Mouse (Mus musculus) thymus, adult 2 months (tissue): Measurements from ENCODE around the gene Gls. TPM values are rescaled to one million over a fixed set of nuclear protein-coding genes. Genes with fewer than 3 reads are reported as not detected.

ENCODE experiments used
- DNase-seq: peaks from one replicate; pipeline ENCODE4 v3.0.0; 2021
- H3K27ac ChIP-seq: fragments of 200-500 bp; 2 replicates; pipeline ENCODE4 v1.5.1; 2012; ENCODE audit warnings: low read length, control low read depth; ENCODE audit not compliant: control insufficient read depth, insufficient read depth
- H3K27me3 ChIP-seq: fragments of 200-500 bp; 2 replicates; pipeline ENCODE4 v1.6.1; 2012; ENCODE audit warnings: mild to moderate bottlenecking, low read length, moderate library complexity, mixed read lengths; ENCODE audit not compliant: control insufficient read depth, insufficient read depth
- H3K36me3 ChIP-seq: fragments of 200-500 bp; 2 replicates; pipeline ENCODE4 v1.6.1; 2012; ENCODE audit warnings: mild to moderate bottlenecking, low read length, moderate library complexity; ENCODE audit not compliant: control insufficient read depth, insufficient read depth
- H3K4me1 ChIP-seq: fragments of 200-500 bp; replicated peaks from 2 replicates; pipeline ENCODE4 v1.6.1; 2012; ENCODE audit warnings: low read length; ENCODE audit not compliant: control insufficient read depth, insufficient read depth
- H3K4me3 ChIP-seq: fragments of 200-500 bp; 2 replicates; pipeline ENCODE4 v1.5.1; 2012; ENCODE audit warnings: mild to moderate bottlenecking, low read length, control low read depth, moderate library complexity; ENCODE audit not compliant: control insufficient read depth, insufficient read depth
- CTCF ChIP-seq: fragments of 200-500 bp; IDR thresholded peaks from 2 replicates; pipeline ENCODE4 v1.5.1; 2012; ENCODE audit warnings: mild to moderate bottlenecking, control low read depth, low read length, moderate library complexity, borderline replicate concordance; ENCODE audit not compliant: control insufficient read depth, poor library complexity, insufficient read depth; ENCODE audit errors: extremely low read depth
- POLR2A ChIP-seq: fragments of 200-500 bp; IDR thresholded peaks from 2 replicates; pipeline ENCODE4 v1.6.1; 2012; ENCODE audit warnings: mild to moderate bottlenecking, low read length, control low read depth, moderate library complexity; ENCODE audit not compliant: control insufficient read depth, poor library complexity, insufficient read depth; ENCODE audit errors: extremely low read depth
- WGBS: fragments of 180-500 bp; shearing (Covaris S2); methylation state at CpG from one replicate; pipeline ENCODE4 v1.1.7; 2018; 5-methylcytosine and 5-hydroxymethylcytosine counted together
- polyA plus RNA-seq: library from polyadenylated mRNA; depleted of rRNA; stranded (reverse); fragments of >200 nt; gene quantifications from 2 replicates; pipeline ENCODE4 v1.2.3, GENCODE M21; 2012

The Gls gene
- polyA plus RNA-seq, 1 experiment = 26.0 TPM

- Histone ChIP-seq H3K4me1 (no peaks in the 10 kb centered on the region), H3K27me3 (no peaks in the 10 kb centered on the region), H3K36me3 (no peaks in the 10 kb centered on the region), H3K4me3 (no peak overlapping the region), H3K27ac (no peak overlapping the region)
- 90% methylated on average over 2 of the region's 2 CpGs for WGBS
- no peak for DNase-seq
- TF ChIP-seq POLR2A (no peak), CTCF (no peak)
Observed at GRCm38 (mm10) chr1:52252447-52252846, 19.4 kb upstream of the Gls start.

DNA sequence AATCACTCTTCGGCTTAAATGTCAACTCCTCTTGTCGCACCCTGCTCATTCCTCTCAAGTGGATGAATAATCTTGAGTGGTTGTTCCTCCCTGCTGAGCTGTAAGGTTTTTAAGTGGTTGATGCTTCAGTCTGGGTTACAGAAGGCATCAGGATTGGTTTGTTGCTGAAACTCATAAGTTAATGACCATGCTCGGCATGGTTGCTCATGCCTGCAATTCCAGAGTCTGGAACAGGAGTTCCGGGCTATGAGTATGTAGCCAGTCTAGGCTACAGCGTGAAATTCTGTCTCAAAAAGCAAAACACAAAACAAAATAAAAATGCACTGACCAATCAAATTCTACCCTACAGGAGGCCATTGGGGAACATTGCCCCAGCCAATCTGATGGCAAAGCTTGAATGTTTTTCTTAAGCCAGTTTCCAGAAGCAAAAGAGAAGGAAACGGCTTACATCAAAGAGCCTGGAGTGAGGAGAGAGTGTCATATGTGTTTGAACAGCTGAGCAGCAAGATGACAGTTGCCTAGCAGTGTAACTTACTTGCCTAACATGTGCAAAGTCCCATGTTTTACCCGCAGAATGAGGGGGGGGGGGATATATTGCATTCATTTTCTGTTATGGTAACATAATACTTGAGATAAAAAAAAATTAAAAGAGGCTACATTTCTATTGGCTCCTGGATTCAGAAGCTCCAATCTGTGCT, 18.2 kb upstream of the Gls start:
- Histone ChIP-seq H3K4me3 (no peak overlapping the region), H3K27ac (no peak overlapping the region), H3K27me3 (no peaks in the 10 kb centered on the region), H3K36me3 (no peaks in the 10 kb centered on the region), H3K4me1 (no peaks in the 10 kb centered on the region)
- 82% methylated on average over 7 of the region's 7 CpGs for WGBS
- TF ChIP-seq POLR2A (no peak), CTCF (no peak)
- DNase-seq = no peak

GRCm38 (mm10) chr1:52248899-52249556, 16.0 kb upstream of the Gls start:
- 95% methylated on average over 3 of the region's 3 CpGs for WGBS
- Histone ChIP-seq H3K4me1 (no peaks in the 10 kb centered on the region), H3K27ac (no peak overlapping the region), H3K4me3 (no peak overlapping the region), H3K27me3 (no peaks in the 10 kb centered on the region), H3K36me3 (no peaks in the 10 kb centered on the region)
- no peak for DNase-seq
- TF ChIP-seq CTCF (no peak), POLR2A (no peak)

GRCm38 (mm10) chr1:52242270-52242669, 9.2 kb upstream of the Gls start:
- Histone ChIP-seq H3K27ac (no peak overlapping the region), H3K27me3 (no peaks in the 10 kb centered on the region), H3K4me3 (no peak overlapping the region), H3K4me1 (no peaks in the 10 kb centered on the region), H3K36me3 (no peaks in the 10 kb centered on the region)
- TF ChIP-seq POLR2A (no peak), CTCF (no peak)
- 94% methylated on average over 3 of the region's 3 CpGs for WGBS
- no peak for DNase-seq

DNA sequence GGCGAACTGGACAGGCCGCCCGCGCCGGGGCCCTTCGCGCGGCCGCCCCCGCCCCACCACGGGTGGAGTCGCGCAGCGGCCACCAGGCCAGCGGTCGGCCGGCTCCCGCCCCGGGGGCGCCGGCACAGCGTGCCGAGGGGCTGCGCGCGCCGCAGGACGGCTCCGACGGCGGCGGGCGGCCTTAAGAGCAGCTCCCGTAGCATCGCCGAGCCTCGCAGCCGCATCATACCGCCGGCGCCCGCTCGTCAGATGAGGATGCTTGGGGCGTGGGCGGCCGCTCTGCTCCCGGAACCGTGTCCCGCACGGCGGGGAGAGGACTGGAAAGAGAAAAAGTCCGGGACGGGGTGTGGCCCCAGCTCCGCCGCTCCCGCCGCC, 279 bp downstream of the Gls start:
- no peak for TF ChIP-seq CTCF
- TF ChIP-seq POLR2A = no peak
- no peak for DNase-seq
- H3K4me3 ChIP-seq = peak overlapping the region; percentile 85
- H3K36me3 ChIP-seq = no peaks in the 10 kb centered on the region
- WGBS = under 1% methylated on average over 57 of the region's 57 CpGs
- 0 out of 2 replicates have a peak, but pooled peaks cover 5% of the 10 kb centered on the region for H3K4me1 ChIP-seq
- H3K27ac ChIP-seq = peak overlapping the region; percentile 38
- H3K27me3 ChIP-seq = no peaks in the 10 kb centered on the region

DNA sequence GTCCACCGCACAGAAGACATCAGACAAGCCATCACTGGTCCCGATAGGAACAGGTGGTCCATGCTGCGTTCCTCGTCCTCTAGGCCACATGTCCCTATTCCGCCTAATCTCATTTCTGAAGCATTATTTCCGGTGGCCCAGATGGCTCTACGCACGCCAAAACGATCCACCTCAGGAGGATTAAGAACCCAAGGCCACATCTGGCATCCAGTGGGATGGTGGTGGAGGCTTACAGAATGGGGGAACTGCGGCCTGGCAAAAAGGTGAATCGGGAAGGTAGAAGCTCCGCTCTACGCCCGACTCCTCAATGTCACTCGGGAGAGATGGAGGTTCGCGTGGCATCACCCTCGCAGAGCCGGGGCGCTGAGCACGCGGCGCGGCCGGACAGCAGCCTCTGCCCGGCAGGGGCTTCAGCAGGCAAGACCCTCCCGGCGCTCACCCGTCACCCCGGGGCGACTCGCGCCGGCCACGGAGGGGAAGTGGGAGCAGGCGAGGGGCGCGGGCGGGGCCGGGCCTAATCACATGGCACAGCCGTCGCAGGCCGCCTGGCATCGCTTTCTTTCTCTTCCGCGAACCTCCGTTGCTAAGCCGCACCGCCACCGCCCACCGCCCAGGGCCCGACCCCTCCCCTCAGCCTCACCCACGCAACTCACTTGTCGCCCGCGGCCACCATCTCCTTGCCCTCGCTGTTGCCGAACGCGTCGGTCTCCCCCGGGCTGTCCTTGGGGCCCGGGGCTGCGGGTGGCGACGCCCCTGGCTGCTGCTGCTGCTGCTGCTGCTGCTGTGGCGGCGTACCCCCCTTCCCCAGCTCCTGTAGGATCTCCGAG, 880 bp downstream of the Gls start:
- no peak for TF ChIP-seq CTCF

GRCm38 (mm10) chr1:52230404-52230803, 2.6 kb downstream of the Gls start:
- TF ChIP-seq POLR2A = no peak
- TF ChIP-seq CTCF = no peak
- Histone ChIP-seq H3K36me3 (no peaks in the 10 kb centered on the region), H3K27ac (no peak overlapping the region), H3K27me3 (no peaks in the 10 kb centered on the region), H3K4me1 (peaks cover 5% of the 10 kb centered on the region; the same call in 1 of the 2 replicates), H3K4me3 (no peak overlapping the region)
- 20% methylated on average over 1 of the region's 1 CpGs for WGBS
- DNase-seq = no peak

More for the DNA sequence above, 880 bp downstream of the Gls start:
- peak; percentile 81 for DNase-seq
- Histone ChIP-seq H3K36me3 (no peaks in the 10 kb centered on the region), H3K27ac (peak overlapping the region; percentile 38), H3K4me1 (0 out of 2 replicates have a peak, but pooled peaks cover 5% of the 10 kb centered on the region), H3K27me3 (no peaks in the 10 kb centered on the region), H3K4me3 (peak overlapping the region; percentile 85)
- WGBS = under 1% methylated on average over 67 of the region's 69 CpGs
